Mouse (Mus musculus): ENCODE data around the gene Pnp.
"Not testable (repeated sequence)": the region's sequence is repeated elsewhere in the genome, so short reads cannot be mapped to it uniquely, and the experiment has no call there.

Gene Pnp

GRCm38 (mm10) chr14:50930754-50931492 lies at the start of gene Pnp, which contains the start of gene Pip4p1:
Pnp (plus strand) TSS chr14:50931082.
Pip4p1 (minus strand) TSS chr14:50930856.
- peak; percentile 99 for DNase-seq (ENCODE audit: low spot score in 2 of 2)

- DNase-seq (ENCODE audit: low spot score in 2 of 2): no peak
These were observed 39.3 kb upstream of the Pnp start for GRCm38 (mm10) chr14:50891621-50892020.

GRCm38 (mm10) chr14:50892091-50892490 lies 38.8 kb upstream of the Pnp start:
- DNase-seq (ENCODE audit: low spot score in 2 of 2): no peak

- no peak for DNase-seq (ENCODE audit: low spot score in 2 of 2)
These were observed 38.1 kb upstream of the Pnp start for GRCm38 (mm10) chr14:50892541-50893459.

DNA sequence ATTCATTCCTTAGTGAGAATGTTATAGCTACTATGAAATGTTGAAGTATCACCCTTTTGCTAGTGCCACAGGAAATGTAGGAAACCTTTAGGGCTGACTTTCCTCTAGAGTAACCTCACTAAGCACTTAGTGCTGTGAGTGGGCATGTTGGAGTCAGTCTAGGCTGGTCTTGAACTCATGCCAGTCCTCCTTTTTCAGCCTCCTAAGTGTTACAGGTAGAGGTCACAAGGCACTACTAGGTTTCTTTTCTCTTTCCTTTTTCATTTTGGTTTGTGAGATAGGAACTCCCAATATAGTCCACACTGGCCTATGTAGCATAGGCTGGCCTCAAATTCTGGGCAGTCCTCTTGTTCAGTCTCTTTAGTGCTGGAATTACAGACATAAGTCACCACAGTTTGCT lies 35.5 kb upstream of the Pnp start:
- DNase-seq (ENCODE audit: low spot score in 2 of 2): no peak

- DNase-seq (ENCODE audit: low spot score in 2 of 2): peak in 1 of 2 experiments; percentile 29
These were observed 34.7 kb upstream of the Pnp start for GRCm38 (mm10) chr14:50895985-50896746.

DNA sequence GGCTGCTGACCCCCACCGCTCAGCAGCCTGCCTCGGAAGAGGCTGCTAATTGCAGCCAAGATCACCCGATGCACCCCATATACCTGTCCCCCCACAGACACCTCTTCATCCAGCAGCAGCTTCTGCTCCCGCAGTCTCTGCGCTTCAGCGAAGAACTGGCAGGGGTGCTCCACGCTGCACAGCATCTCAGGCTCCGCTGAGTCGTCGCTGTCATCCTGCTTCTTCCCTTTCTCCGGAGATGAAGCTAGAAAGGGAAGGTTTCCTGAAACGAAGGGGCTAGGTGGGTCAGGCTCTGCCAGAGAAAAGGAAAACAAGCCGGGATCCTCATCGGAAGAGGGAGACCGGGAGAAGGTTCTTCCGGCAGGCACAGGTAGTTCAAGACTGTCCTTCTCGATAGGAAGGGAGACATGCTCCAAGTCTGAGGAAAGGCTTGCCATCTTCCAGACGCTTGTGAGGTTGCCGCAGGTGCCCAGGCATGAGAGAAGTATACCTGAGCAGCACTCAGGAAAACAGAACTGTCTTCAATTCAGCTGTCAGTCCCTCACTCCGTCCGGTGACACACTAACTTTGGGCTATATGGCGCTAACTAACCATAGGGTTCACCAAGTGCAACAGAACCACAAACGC lies 34.0 kb upstream of the Pnp start:
- no peak for DNase-seq (ENCODE audit: low spot score in 2 of 2)

DNA sequence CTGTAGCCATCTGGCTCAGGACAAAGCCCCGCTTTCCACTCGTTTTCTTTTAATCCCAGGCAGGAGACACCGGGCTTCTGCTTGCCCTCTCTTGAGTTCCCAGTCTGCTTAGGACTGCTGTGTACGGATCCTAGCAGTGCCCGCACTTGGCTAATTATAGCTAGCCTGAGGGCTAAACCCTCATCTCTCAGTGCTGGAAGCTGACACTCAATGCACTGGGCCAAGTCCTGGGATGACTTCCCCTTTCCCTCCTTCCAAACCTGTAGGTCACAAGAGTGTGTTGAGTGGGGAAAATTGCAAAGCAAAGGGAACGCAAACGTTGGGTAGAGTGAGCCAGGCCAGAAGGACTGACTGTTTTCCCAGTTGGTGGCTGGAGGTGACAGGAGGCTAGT lies 33.5 kb upstream of the Pnp start, which contains the start of gene Klhl33:
Klhl33 (minus strand) TSS at position 134 of the 392 bp plus-strand sequence.
- DNase-seq (ENCODE audit: low spot score in 2 of 2): no peak

DNA sequence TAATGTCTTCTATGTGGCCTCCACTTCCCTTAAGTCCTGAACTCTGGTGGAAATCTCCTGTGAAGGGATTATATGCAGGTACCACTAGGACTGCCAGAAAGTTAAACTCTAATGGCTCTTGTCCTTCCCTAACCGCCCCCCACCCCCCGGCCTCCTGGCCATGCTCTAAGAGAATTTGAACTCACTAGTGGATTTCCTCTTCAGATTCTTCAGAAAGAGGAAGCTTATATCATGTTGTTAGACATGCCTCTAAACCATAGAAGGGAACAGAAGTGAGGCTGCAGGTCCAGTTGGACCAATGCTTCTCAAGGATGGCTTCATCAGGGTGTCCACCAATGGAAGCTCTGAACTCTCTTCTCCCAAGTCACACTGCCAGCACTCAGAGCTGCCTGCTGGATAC lies 32.9 kb upstream of the Pnp start:
- not testable (repeated sequence) for DNase-seq (ENCODE audit: low spot score in 2 of 2)

GRCm38 (mm10) chr14:50903973-50904827 lies 26.7 kb upstream of the Pnp start:
- no peak for DNase-seq (ENCODE audit: low spot score in 2 of 2)

- no peak for DNase-seq (ENCODE audit: low spot score in 2 of 2)
These were observed 26.1 kb upstream of the Pnp start for GRCm38 (mm10) chr14:50904828-50905129.

GRCm38 (mm10) chr14:50905327-50905726 lies 25.6 kb upstream of the Pnp start:
- DNase-seq (ENCODE audit: low spot score in 2 of 2): not testable (repeated sequence)

DNA sequence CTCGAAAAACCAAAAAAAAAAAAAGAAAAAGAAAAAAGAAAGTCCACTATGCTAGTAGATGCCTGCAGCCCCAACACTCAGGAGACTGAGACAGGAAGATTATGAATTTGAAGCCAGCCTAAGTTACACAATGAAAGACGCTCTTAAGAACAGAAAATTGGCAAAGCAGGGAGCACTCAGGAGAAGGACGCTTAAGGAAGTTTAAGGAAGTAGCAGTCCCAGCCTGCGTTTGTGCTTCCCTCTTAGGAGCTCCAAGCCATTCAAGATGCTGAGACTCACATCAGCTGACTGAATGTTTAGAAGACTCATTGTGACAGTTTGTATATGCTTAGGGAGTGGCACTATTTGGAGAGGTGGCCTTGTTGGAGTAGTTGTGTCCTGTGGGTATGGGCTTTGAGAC lies 22.8 kb upstream of the Pnp start:
- DNase-seq (ENCODE audit: low spot score in 2 of 2): no peak

- no peak for DNase-seq (ENCODE audit: low spot score in 2 of 2)
These were observed 19.5 kb upstream of the Pnp start for GRCm38 (mm10) chr14:50911356-50911755.

GRCm38 (mm10) chr14:50923437-50923836 lies 7.4 kb upstream of the Pnp start:
- DNase-seq (ENCODE audit: low spot score in 2 of 2): not testable (repeated sequence)

GRCm38 (mm10) chr14:50924281-50925064 lies 6.4 kb upstream of the Pnp start, which contains the start of the genes Osgep and Apex1:
Osgep (minus strand) TSS chr14:50924893.
Apex1 (plus strand) TSS chr14:50924968.
- peak; percentile 95 to 96 for DNase-seq (ENCODE audit: low spot score in 2 of 2)

- DNase-seq (ENCODE audit: low spot score in 2 of 2): no peak
These were observed 5.6 kb upstream of the Pnp start for GRCm38 (mm10) chr14:50925111-50925920.

DNA sequence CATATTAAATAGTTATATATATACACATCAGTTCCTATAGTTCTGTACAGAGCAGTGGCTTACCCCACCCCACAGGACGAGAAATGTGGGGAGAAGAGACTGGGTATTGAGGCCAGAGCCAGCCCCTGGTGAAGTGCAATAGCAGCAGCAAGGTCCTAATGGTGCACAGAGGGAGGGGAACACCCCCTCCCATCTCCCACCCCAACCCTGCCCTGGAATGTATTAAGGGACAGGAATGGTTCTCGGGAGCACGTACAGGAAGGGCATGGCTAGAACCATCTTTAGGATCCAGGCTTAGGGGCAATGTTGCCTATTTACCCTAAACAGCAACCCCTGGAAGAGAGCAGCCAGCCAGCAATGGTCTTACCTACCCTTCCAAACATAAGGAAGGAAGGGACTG lies 3.5 kb upstream of the Pnp start:
- no peak for DNase-seq (ENCODE audit: low spot score in 2 of 2)

DNA sequence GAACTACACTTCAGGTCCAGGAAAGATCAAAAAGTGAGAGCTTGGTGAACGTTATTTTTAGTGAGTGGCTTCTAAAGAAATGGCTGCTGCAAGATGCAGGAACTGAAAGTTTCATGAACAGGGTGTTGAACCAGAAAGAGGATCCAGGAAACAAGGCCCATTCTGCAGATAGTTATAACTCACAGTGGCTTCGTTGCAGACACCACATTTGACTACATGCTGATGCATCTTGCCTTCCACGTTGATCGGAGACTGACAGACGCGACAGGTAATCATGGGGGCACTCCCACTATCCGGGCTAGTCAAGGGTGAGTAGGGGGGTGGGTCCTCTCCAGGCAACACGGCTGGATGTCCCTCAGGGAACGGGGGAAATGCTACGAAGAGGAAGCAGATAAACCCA lies 931 bp upstream of the Pnp start:
- peak; percentile 66 to 75 for DNase-seq (ENCODE audit: low spot score in 2 of 2)

Data from spleen, postnatal 36 days (tissue).